Mouse (Mus musculus) cerebellum, postnatal 36 days (tissue): Measurements from ENCODE around the gene Uggt1.
A peak's percentile ranks its signal among the peaks of the same experiment; 100 is the strongest.

Experiments
- DNase-seq, 2 experiments: peaks; one replicate each; pipeline ENCODE4 v3.0.0; 2021 to 2022; ENCODE audit warnings: mixed read lengths in 2 of 2

Gene Uggt1

DNA sequence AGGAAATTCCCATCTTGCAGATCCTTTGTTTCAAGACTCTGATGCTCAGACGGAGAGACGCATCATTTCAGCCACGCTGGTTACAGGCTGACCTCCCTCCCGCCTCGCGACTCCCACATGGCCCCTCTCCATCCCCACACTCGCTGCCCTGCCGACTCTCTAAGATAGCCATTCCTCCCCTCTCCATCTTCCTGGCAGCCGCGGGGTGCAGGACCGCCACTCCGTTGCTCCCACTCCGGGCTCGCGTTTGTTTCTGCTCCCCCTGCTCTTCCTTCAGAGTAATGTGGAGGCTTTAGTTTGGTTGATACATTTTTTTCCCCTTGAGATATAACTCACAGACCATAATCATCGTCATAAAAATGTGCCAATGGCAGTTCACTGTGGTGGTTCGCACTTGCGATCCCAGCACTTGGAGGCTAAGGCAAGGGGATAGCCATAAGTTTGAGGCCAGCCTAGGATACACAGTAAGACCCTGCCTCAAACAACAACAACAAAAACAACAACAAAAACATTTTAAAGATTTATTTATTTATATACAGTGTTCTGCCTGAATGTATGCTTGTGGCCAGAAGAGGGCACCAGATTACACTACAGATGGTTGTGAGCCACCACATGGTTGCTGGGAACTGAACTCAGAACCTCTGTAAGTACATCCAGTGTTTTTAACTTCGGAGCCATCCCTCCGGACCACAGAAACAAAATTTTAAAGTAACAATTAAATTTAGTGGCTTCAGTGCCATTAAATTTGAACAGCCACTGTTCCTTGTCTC lies 11.5 kb upstream of the Uggt1 start:
- no peak for DNase-seq

DNA sequence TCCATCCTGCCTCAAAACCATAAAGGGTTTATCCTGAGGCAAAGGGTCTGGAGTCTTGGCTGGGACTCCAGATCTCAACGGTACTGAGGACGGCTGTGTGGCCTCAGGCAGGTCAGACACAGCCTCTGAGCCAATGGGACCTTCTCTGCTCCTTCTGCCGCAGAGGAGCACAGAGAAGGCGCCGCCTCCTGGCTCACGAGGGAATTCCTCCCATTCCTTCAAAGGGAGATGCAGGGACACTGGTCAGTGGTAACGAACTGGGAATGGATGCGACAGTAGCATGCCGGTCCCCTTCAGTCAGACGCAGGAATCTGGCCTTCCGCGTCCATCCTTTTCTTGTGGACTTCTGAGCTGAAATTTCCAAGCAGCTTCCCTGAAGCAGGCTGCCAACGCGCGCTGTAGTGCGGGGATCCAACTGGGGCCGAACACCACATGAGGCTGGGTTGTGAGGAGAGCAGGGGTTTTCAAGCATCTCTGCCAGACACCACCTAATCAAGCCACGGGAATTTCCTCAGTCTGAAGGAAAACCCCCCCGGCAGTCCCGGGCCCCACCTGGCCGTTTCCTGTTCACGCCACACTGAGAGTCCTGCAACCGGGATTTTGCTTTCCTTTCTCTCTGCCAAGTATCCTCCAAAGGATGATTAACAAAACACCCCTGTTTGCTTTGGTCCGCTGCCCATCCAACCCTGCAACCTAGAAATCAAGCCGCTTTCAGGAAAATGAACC lies 10.3 kb upstream of the Uggt1 start:
- DNase-seq = peak; percentile 71 to 79

DNA sequence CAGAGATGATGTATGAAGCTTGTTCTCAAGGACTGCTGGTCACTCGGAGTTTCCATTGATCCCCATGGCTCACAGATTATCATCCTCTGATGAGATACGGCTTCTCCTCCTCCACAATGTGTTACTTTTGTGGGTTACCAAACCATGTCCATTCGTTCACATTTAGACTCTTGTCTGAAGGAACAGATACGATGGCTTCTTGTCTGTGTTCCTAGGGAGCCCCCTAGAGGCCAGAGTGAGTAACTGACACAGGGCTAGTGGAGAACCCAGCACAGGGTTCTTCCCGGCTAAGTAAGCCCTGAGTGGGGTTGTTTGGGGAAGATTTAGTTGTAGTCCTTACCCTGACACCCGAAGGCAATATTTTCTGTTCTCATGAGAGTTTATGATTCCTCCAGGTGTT lies 8.3 kb upstream of the Uggt1 start:
- DNase-seq = peak; percentile 67 to 74

DNA sequence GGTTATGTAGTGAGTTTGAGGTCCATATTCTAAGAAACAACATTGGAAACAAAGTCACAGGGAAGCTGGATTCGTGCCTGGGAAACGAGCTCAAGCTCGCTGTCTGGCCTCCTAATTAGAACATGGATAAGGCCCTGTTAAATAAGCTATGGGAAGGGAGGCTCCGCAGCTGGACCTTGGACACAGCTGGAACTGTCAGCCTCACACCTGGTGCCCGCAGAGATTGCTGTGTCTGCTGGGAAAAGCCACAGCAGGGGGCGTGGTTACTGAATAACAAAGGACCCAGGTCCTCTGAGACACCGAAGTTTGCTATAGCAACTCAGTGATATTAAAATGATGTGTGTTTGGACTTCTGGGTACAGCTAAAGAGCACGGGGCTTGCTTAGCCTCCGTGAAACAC lies 6.9 kb upstream of the Uggt1 start:
- DNase-seq = no peak

DNA sequence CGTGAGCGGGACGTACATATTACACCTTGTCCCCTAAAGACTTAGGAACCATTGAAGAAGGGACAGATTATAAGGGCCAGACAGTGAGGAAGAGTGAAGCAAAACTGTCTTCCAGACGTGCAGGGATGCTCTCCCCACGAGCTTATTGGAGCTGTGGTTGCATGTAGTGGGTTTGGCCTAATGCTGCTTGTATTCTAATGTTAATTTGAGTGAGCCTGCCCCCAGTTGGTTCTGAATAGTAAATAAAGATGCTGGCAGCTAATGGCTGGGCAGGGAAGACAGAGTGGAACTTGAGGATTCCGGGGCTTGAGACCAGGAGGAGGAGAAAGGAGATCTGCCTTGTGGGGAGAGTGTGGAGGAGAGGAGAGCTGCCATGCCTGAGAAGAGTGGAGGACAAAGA lies 2.2 kb upstream of the Uggt1 start:
- DNase-seq = no peak

DNA sequence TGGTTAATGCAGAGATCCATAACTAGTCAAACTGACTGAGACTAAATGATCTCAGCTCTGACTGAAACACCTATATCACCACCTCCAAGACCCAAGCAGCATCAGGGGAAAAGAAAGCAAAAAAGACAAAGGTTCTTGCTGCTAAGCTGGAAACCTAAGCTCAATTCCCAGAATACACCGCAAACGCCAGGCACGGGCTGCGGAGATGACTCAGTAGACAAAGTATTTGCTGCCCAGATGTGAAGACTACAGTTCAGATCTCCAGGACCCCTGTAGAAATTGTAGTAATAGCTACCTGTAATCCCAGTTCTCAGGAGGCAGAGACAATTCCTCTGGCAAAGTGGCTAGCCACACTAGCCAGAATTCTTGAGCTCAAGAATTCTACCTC lies 302 bp upstream of the Uggt1 start:
- DNase-seq = no peak

DNA sequence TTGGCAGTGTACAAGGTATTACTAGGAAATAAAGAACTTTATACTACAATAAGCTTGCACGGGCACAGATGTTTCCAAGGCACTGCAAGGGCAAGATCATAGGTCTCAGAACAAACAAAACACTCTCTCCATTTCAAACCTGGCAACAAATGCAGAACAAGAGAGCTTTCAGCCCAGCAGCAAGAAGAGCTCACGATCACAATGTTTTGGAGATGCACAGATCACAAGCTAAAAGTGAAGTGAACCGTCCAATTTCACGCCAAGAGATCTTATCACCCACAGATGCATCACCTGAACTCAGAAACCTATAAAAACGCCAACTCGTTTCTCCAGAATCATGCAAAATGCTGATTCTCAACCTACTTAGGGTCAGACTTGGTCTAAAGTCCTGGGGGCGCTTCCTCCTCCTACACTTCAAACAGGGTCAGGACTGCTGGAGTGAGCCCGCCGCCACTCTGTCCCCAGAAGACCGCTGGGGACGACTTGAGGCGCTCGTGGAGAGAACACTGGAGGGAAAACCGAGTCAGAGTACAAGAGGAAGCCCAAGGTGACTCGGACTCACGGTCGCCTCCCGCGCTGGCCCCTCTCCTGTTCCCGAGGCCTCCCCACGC lies 968 bp downstream of the Uggt1 start:
- no peak for DNase-seq

DNA sequence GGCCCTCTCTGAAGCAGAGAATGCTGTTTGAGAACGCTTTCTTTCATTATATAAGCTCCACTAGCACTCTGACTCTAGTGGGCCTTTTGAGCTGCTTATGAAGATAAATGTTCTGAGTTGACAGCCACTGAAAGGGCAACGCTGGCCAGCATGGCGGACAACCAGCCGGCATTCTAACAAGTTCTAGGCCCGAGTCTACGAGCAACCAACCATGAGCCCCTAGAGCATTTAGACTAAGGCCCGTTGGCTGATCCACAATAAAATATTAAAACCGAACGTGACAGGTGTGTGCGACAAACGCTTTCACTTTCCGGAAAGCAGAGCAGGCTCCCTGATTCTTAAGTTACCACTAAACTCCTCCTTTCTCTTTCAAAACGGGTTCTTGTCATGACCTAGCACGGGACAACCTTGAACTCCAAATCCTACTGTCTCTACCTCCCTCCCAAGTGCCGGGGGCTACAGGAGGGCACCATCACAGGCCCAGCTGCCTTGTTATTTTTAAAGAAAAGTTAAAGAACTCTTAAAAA lies 2.6 kb downstream of the Uggt1 start:
- DNase-seq = no peak

DNA sequence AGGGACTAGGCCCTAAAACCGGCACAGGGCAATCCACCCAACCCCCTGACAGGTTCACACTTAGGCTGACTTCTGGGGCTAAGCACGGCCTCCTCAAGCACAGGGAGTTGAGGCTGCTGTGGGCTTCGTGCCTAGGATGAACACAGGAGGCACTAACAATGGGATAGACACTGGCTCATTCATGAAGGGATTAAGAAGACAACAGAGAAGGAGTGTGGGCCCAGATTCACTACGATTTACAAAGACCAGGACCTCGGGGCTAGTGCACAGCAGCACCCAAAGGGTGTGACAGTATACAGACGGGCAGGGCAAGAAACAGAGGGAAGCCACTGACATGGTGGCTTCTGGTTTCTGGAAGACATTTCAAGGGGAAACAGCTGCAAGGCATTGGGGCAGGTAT lies 4.3 kb downstream of the Uggt1 start:
- DNase-seq = no peak

DNA sequence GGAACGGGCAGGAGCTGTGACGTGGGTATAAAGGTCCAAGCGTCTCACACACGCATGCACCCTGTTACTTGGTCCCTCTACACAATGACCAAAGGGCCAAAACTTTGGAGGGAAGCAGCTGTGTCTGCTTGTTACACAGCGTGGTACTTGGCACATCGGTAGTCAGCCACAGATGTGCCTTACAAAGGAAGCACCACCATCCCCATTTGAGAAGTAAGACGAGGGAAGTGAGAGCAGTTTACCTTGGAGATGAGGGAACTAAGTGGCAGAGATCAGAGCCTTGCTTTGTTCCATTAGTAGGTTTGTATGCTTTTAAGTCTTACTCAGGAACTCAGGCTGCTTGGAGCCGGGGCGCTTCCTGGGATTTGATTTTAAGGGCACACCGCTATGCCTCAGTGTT lies 5.1 kb downstream of the Uggt1 start:
- no peak for DNase-seq

DNA sequence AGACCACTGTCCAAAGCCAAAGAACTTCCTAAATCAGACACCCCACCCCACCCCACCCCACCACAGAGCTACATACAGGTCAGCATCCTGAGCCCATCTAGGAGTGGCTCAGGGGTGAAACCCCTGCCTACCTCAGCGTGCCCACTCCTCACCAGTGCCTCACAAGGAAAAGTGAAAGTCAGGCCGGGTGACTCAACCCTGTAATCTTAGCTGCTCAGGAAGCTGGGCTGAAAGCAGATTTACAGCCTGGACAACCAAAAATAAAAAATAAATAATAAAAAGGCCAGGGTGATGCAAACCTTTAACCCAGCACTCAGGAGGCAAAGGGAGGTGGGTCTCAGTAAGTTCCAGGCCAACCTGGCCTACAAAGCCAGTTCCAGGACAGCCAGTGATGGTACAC lies 8.7 kb downstream of the Uggt1 start:
- DNase-seq = no peak

DNA sequence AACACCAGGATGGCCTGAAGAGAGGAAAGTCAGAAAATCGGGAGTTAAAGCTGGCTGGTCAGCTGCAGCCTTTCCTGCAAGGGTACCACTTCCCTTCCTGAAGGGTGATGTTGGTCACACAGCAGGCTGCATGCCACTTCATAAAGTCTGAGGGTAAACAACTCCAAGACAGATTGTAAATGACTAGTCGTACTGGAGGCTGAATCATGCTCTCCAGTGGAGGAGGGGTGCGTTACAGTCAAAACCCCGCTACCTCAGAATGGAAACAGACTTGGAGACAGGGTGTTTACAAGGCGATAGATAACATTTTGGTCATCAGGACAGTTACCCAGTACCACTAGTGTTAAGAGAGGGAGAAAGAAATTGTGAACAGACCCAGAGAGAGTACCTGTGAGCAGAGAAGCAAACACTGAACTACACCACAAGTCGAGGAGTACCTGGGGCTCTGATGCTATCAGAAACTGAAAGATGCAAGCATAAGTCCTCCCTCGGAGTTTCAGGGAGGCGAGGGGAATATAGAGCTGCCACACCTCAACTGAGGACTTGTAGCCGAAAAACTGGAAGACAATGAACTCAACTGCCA lies 9.4 kb downstream of the Uggt1 start:
- no peak for DNase-seq

DNA sequence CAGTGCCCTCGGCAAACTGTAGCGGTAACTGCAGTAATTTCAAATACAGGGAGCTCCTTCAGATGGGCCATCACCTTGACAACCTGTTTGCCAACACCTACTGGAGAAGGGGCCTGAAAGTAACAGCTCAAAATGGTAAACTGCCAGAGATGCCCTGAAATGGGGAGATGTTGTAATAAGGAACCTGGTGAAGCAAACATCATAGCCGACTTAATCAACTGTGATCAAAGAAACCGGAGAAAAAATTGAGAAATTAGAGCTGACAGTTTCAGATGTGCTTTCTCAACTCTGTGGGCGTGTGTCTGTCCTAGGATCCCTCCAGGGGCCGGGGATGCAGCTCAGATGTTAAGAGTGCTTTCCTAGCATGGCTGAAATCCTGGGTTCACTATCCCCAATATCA lies 11.3 kb downstream of the Uggt1 start:
- no peak for DNase-seq

DNA sequence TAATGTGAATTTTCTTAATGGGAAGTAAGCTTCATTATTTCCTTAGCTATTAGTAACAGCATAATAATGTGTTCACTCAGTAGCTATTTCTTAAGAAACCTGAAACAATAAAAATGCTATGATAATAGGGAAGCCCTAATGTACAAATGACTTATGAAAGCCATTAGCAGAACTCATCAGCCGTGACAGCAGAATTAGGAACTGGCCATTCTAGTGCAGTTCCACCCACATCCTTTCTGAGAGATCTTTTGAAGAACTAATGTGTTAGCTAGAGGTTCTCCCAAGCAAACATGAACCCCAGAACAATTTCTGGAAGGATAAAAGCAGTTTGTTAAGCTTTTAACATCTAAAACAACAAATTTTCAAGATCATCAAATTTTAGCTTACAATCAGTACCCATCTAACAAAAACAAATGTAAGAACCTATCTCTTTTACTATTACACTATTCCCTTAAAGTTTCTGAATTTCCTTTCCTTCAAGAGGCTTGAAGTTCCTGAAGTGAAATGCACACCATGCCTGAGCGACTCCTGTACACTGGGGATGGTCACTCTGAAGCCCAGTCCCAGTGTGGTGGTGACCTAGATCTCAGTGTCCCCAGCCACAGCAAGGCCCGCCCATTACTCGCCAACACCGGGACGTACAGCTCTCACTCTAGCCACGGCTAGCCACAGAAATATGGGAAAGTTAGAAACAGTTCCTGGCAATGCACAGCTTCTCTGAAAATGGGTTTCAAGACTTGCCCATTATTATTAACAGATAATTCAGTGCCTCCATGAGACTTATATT lies 13.4 kb downstream of the Uggt1 start:
- DNase-seq = no peak

DNA sequence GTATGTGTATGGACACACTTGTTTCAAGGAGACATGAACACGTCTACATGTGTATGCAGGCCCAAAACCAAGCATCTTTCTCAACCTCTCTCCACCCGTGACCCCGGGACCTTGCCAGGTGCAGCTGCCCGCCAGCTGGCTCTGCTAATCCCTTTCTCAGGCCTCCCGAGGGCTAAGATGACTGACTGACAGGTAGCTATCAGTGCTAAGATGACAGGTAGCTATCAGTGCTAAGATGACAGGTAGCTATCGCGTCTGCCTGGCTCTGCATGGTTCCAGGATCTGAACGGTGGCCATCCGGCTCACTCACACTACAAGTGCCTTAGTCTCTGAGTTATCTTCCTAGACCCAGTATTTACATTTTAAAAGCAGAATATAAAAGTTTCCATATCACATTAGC lies 16.1 kb downstream of the Uggt1 start:
- no peak for DNase-seq

DNA sequence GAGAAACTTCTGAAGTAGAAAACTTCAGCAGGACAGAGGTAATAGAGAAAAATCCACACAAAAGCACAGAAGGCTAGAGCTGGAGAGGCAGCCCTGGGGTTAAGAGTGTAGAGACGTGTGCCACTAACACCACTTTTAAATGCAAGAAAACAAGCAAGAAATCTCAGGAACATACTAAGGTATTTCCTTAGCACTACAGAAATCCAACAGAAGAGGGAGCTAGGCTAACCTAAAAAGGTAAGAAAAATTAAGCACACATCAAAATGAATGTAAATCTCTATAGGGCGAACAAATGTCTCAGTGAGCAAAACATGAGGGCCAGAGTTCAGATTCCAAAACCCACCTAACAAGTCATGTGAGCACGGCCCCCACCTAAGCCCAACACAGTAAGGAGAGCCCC lies 19.9 kb downstream of the Uggt1 start:
- DNase-seq = no peak

DNA sequence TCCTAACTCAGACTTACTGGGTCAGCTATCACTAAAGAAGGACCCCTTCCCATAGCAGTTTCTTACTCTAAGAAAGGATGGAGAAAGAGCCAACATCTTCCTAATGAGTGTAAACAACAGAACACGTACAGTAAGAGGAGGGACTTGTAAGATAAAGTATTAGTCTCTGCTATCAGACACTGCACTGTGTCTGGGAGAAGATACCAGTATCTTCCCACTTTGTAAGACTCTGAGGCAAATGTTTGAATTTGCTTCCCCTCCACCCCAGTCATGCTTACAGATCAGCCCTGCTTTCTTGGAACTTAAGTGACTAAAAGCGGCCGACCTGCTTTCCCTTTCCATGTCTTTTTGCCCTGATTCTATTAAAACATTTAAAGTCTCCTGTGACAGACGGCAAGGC lies 30.2 kb downstream of the Uggt1 start:
- DNase-seq = no peak

DNA sequence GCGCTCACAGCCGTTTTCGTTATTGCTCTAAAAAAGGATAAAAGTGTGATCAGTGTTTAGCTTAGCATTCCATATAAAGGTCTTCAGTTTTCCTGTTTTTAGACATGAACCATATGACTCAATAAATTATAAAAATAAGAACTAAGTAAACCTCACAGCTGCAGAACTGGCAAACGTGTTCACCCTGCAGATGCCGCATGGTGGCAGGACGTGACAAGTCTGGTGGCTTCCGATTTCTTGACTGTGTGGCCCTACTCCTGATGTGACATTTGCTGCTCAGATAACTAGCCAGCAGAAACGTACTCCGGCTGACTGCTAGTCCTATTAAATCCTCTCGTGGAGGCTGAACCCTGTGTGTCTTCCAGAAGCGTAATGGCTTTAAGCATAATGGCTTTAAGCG lies 42.8 kb downstream of the Uggt1 start:
- no peak for DNase-seq

DNA sequence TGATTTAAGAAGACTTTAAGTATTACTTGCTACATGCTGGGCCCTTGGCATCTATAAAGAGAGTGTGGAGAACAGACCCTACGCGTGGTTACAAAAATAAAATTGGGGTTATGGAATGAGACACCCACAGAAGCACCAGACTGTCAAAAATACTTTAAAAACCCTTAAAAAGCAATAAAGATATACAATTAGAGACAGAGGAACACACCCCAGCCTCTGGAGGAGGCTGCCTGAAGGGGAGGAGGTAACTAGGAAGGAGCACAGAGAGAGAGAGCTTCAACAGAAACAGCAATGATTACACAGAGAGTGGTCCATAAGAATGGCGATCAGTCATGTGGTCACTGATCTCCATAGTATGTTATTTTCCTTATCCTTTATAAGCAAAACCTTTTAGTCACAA lies 50.0 kb downstream of the Uggt1 start:
- DNase-seq = no peak

DNA sequence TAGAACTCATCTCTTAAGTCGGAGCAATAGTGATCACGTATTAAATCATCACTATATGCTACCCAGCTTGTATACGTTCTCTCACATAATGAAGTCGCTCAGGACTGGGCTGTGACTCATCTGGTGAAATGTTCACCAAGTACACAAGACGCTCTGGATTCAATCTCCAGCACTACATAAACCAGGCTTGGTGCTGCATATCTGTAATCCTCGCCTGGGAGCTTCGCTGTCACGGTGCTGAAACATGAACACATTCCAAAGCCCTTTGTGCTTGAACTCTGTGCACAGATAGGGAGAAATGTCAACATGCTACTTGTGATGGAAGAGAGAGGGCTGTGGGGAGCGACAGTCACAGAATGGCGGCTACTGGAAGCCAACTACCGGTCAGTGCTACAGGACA lies 52.6 kb downstream of the Uggt1 start:
- no peak for DNase-seq

DNA sequence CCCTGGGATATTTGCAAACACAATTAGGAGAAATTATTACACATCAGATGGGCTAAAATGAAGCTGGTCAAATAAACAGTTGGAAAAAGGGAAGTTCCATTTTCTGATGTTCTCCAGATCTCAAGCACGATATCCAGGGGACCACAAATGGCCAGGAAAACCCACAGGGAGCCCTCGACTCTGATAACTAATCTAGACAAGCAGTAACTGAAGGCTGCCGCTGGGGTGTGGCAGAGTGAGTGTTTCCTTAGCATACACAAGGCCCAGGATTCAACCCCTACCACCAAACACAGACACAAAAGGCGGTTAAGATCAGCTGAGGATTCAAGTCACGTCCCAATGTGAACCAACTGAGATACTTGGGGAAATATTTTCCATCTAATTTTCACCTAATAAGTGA lies 64.5 kb downstream of the Uggt1 start:
- no peak for DNase-seq

DNA sequence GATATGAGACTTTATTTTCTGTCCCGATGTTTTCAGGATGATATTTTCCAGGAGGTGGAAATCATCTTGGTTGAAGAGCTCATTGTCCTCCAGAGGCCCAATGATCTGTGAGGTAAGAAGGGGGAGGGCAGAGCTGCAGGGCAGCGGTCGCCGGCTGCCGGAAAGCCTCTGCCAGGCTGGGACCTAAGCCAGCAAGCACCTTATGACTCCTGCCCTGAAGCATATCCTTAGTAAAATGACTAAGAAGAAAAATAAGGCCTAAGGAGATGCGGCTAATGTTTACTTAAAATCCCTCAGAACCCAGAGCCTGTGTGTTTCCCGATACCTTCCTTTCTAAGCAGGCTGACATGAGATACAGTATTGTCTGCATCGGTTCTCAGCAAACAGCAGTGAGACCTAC lies 71.1 kb downstream of the Uggt1 start:
- no peak for DNase-seq

DNA sequence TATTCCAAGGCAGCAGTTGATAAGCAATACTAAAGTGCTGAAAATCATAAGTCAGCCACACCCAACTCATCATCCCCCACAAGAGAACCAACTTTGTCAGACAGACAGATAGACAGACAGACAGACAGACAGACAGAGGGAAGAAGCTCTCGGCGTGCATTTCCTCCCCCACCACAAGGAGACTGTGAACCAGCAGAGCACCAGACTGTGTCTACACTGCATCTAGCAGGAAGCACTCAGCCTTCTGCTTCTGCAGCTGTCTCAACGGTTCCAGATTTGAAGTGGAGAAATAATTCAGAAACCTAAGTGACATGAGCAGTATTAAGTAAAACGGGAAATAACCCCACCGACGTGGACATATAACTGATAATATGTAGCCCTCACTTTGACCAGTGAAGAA lies 71.6 kb downstream of the Uggt1 start:
- no peak for DNase-seq
